Mouse (Mus musculus): ENCODE results near the gene Cct3. TPM values are rescaled to one million over a fixed set of nuclear protein-coding genes. Genes with fewer than 3 reads are reported as not detected.
"Not testable (repeated sequence)": the region's sequence is repeated elsewhere in the genome, so short reads cannot be mapped to it uniquely, and the experiment has no call there.

Cct3 gene
- polyA plus RNA-seq (2012; rRNA removed), result 141 and 157 TPM in 2 replicates

- peak; percentile 99 for DNase-seq (ENCODE audit: extremely low spot score in 1 of 2, low spot score in 1 of 2)
These were observed at the start of gene Cct3, which contains the start of gene Tsacc for GRCm38 (mm10) chr3:88296561-88297318. Cct3 (plus strand) TSS chr3:88297116. Tsacc (minus strand) TSS chr3:88296999.

GRCm38 (mm10) chr3:88247666-88248065, 49.2 kb upstream of the Cct3 start:
- DNase-seq (ENCODE audit: extremely low spot score in 1 of 2, low spot score in 1 of 2), result no peak

- DNase-seq (ENCODE audit: extremely low spot score in 1 of 2, low spot score in 1 of 2), result no peak
These were observed 48.5 kb upstream of the Cct3 start for GRCm38 (mm10) chr3:88248406-88248805.

GRCm38 (mm10) chr3:88252739-88253138, 44.2 kb upstream of the Cct3 start:
- DNase-seq (ENCODE audit: extremely low spot score in 1 of 2, low spot score in 1 of 2), result no peak

GRCm38 (mm10) chr3:88254268-88254926, 42.5 kb upstream of the Cct3 start, which contains the start of gene Rhbg:
Rhbg (minus strand) TSS chr3:88254709.
- DNase-seq (ENCODE audit: extremely low spot score in 1 of 2, low spot score in 1 of 2), result no peak

- no peak for DNase-seq (ENCODE audit: extremely low spot score in 1 of 2, low spot score in 1 of 2)
These were observed 41.0 kb upstream of the Cct3 start for GRCm38 (mm10) chr3:88255950-88256349.

- DNase-seq (ENCODE audit: extremely low spot score in 1 of 2, low spot score in 1 of 2), result no peak
These were observed 40.5 kb upstream of the Cct3 start for GRCm38 (mm10) chr3:88256382-88256781.

GRCm38 (mm10) chr3:88262346-88262745, 34.6 kb upstream of the Cct3 start:
- no peak for DNase-seq (ENCODE audit: extremely low spot score in 1 of 2, low spot score in 1 of 2)

- DNase-seq (ENCODE audit: extremely low spot score in 1 of 2, low spot score in 1 of 2), result not testable (repeated sequence)
These were observed 28.9 kb upstream of the Cct3 start for GRCm38 (mm10) chr3:88268014-88268413.

- no peak for DNase-seq (ENCODE audit: extremely low spot score in 1 of 2, low spot score in 1 of 2)
These were observed 27.9 kb upstream of the Cct3 start for GRCm38 (mm10) chr3:88268991-88269390.

GRCm38 (mm10) chr3:88271298-88271697, 25.6 kb upstream of the Cct3 start:
- not testable (repeated sequence) for DNase-seq (ENCODE audit: extremely low spot score in 1 of 2, low spot score in 1 of 2)

GRCm38 (mm10) chr3:88271859-88272258, 25.1 kb upstream of the Cct3 start:
- DNase-seq (ENCODE audit: extremely low spot score in 1 of 2, low spot score in 1 of 2), result no peak

- no peak for DNase-seq (ENCODE audit: extremely low spot score in 1 of 2, low spot score in 1 of 2)
These were observed 22.9 kb upstream of the Cct3 start for GRCm38 (mm10) chr3:88274002-88274401.

GRCm38 (mm10) chr3:88276121-88276520, 20.8 kb upstream of the Cct3 start:
- no peak for DNase-seq (ENCODE audit: extremely low spot score in 1 of 2, low spot score in 1 of 2)

GRCm38 (mm10) chr3:88276529-88277143, 20.3 kb upstream of the Cct3 start:
- DNase-seq (ENCODE audit: extremely low spot score in 1 of 2, low spot score in 1 of 2), result peak in 1 of 2 experiments; percentile 57

GRCm38 (mm10) chr3:88280035-88280434, 16.9 kb upstream of the Cct3 start:
- no peak for DNase-seq (ENCODE audit: extremely low spot score in 1 of 2, low spot score in 1 of 2)

GRCm38 (mm10) chr3:88281141-88281916, 15.6 kb upstream of the Cct3 start:
- DNase-seq (ENCODE audit: extremely low spot score in 1 of 2, low spot score in 1 of 2), result not testable (repeated sequence)

- DNase-seq (ENCODE audit: extremely low spot score in 1 of 2, low spot score in 1 of 2), result not testable (repeated sequence)
These were observed 11.9 kb upstream of the Cct3 start for GRCm38 (mm10) chr3:88284815-88285564.

- not testable (repeated sequence) for DNase-seq (ENCODE audit: extremely low spot score in 1 of 2, low spot score in 1 of 2)
These were observed 11.4 kb upstream of the Cct3 start for GRCm38 (mm10) chr3:88285565-88285895.

- DNase-seq (ENCODE audit: extremely low spot score in 1 of 2, low spot score in 1 of 2), result no peak
These were observed 9.8 kb upstream of the Cct3 start, which contains the start of gene Gm38392 for GRCm38 (mm10) chr3:88287110-88287509. Gm38392 (minus strand) TSS chr3:88287210.
